Mouse (Mus musculus): ENCODE measurements around the gene Elovl6.

DNA sequence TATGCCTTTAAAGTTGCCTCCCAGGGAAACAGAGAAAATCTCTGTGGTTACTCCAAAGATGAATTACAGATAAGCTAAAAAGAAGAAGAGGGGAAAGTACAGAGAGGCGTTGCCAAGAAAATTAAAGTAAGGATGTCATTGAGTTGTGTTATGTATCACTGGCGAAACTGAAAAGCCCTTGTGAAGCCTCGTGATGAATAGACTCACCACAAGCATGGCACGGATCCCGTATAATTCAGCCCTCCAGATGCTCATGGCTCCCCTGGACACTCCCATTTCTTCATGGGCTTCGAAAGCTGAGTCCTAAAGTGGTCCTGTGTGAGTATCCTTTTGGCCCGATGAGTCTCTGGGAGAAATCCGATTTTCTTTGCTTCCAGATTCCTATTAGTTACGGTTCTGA is 125.1 kb downstream of the Elovl6 start:
- TF ChIP-seq EP300 (IDR thresholded peaks at IDR 0.05) (no peak), CTCF (IDR thresholded peaks at IDR 0.05) (no peak)
